Mouse (Mus musculus): ENCODE measurements at regions not wholly inside any gene's neighbourhood (a gene's known extent, or its start where the extent isn't known, plus 50 kb on each side); places are given as distances from the start of the nearest gene placed in this dataset.
"Not testable (repeated sequence)": the region's sequence is repeated elsewhere in the genome, so short reads cannot be mapped to it uniquely, and the experiment has no call there.

DNA sequence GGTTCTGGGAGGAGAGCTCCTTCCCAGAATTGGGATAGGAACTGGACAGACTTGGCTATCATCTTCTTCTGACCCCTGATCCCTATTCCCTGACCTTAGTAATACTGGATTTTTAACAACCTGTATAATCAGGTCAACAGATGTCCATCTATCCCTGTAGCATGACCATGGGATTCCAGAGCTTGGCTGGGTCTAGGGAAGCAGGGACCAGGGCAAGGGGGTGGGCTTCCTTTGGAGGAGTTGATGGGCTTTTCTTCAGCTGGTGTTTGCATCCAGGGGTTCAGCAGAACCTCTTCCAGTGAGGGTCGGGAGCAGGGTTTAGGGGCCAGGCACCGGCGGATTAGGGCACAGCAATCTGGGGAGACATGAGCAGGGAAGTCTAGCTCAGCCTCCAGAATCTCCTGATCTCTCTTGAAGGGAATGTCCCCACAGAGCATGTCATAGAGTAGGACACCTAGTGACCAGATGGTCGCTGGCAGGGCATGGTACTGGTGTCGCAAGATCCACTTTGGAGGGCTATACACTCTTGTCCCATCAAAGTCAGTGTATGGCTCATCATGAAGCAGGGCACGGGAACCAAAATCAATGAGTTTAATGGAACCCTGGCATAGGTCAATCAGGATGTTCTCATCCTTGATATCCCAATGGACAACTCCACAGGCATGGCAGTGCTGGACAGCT is 58.1 kb upstream of the Gm21119 start:
- not testable (repeated sequence) for TF ChIP-seq CTCF (IDR thresholded peaks at IDR 0.05; ENCODE audit: control insufficient read depth, insufficient read depth, insufficient replicate concordance, low read depth, low read length); POLR2A (IDR thresholded peaks at IDR 0.05; ENCODE audit: control insufficient read depth, low read depth, low read length)

Data from testis, adult 2 months (tissue).